Mouse (Mus musculus): ENCODE data around the gene Hecw2. TPM values are rescaled to one million over a fixed set of nuclear protein-coding genes. Genes with fewer than 3 reads are reported as not detected.

Hecw2 gene
- total RNA-seq, 2 experiments from 2014 or later: 12.0 to 14.9 TPM

- no peak for DNase-seq
- intact Hi-C loops (cut with DNase I): loop anchor here (5.0 kb wide), 2 partner anchors 130 to 280 kb away; no protein-coding TSS in a partner anchor
Observed at GRCm38 (mm10) chr1:53911848-53912247, 283.1 kb downstream of the Hecw2 start.

- intact Hi-C loops (cut with DNase I): loop anchor here (5.0 kb wide), 2 partner anchors 132 to 282 kb away; no protein-coding TSS in a partner anchor
Observed at GRCm38 (mm10) chr1:53910251-53910650, 284.7 kb downstream of the Hecw2 start.

GRCm38 (mm10) chr1:53909118-53909517 lies 285.9 kb downstream of the Hecw2 start:
- intact Hi-C loops (cut with DNase I): loop anchor here (2.0 to 10.0 kb wide), 4 partner anchors 206 to 473 kb away; partner anchors contain the start of gene Ccdc150
- peak in 1 of 2 experiments; percentile 8 for DNase-seq

More at GRCm38 (mm10) chr1:53910251-53910650, 284.7 kb downstream of the Hecw2 start:
- no peak for DNase-seq

DNA sequence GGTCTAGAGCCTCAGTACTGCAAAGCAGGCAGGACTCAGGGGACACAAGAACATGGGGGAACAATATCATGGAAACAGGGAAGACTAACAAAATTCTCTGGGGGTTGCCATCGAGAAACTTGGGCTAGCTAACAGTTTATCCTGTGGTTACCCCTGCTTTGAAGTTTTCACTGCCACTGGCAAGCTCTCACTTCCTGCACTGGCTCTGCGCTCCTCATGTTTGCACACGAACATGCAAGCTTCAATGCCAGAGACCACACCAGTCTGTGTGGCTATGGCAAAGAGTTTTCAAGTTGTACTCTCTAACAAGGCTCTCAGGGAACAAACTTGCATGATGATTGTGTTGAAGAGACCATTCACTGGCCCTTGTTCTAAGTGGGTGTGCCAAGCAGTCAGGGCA lies 288.8 kb downstream of the Hecw2 start:
- no peak for DNase-seq
- intact Hi-C loops (cut with DNase I): loop anchor here (5.0 to 10.0 kb wide), 3 partner anchors 209 to 476 kb away; partner anchors contain the start of gene Ccdc150

DNA sequence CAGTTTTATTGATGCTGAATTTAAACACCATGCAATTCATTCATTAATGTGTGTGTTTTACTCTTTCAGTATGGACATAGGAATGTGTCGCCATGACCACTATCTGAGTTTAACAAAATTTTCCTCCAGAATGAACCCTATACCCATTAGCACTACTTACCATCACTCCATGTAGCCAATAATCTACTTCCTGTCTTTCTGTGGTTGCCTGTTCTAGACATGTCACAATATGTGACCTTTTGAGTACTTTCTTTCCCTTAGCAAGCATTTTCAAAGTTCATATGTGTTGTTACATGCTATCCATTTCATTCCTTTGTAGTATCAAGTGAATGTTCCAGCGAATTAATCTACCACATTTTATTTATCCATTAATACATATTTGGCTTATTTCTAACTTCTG lies 294.6 kb downstream of the Hecw2 start:
- intact Hi-C loops (cut with DNase I): loop anchor here (10.0 kb wide), 1 partner anchor 214 kb away; no protein-coding TSS in a partner anchor
- DNase-seq: no peak

- intact Hi-C loops (cut with DNase I): no loop called here
- DNase-seq: no peak
Observed at GRCm38 (mm10) chr1:53894299-53894698, 300.7 kb downstream of the Hecw2 start.

DNA sequence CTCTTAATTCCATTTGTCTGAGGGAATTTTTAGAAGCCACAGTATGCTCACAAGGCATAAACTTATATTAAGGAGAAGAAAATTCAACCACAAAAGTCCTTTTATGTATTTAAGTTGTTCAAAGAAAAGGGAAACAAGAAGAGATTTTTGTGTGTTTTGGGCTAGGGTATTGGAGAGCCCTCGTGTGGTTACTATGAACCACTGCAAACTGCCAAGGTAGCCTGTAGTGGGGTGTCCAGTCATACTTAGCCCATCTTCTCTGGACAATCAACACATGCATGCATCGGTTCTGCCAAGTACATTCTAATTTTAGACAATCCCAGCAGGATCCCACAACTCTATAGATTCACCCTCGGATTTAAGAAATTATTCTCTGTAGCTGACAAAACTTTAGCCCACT lies 304.6 kb downstream of the Hecw2 start:
- intact Hi-C loops (cut with DNase I): loop anchor here (2.0 kb wide), 1 partner anchor 174 kb away; no protein-coding TSS in a partner anchor
- DNase-seq: peak in 1 of 2 experiments; percentile 13

- intact Hi-C loops (cut with DNase I): loop anchor here (2.0 kb wide), 1 partner anchor 173 kb away; no protein-coding TSS in a partner anchor
- no peak for DNase-seq
Observed at GRCm38 (mm10) chr1:53889806-53890205, 305.2 kb downstream of the Hecw2 start.

- intact Hi-C loops (cut with DNase I): no loop called here
- no peak for DNase-seq
Observed at GRCm38 (mm10) chr1:53882480-53882879, 312.5 kb downstream of the Hecw2 start.

GRCm38 (mm10) chr1:53875919-53876318 lies 319.0 kb downstream of the Hecw2 start:
- intact Hi-C loops (cut with DNase I): no loop called here

GRCm38 (mm10) chr1:53867316-53867715 lies 327.7 kb downstream of the Hecw2 start:
- intact Hi-C loops (cut with DNase I): no loop called here

More at GRCm38 (mm10) chr1:53875919-53876318, 319.0 kb downstream of the Hecw2 start:
- DNase-seq: no peak

DNA sequence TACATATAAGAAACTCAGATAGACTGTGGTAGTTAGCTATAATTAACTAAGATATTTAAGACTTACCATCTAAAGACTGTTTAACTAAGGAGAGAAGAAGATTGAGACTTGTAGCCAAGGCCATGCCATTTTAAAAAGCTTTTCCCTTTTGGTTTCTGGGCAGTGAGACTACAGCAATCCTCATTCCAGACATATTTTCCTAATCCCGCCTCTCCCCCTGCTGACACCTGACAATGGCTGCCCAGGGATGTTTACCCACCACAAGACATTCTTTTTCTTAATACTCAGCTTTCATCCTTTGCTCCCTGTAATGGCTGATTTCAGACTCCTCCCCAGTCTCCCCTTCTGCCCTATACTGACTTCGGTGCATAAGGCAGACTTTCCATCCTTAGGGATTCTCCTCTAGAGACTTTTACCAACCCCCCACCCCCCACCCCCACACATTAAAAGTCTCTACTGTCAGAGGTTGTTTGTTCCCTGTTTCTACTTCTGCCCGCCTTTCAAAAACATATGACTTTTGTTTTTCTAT lies 328.5 kb downstream of the Hecw2 start:
- intact Hi-C loops (cut with DNase I): no loop called here

More at GRCm38 (mm10) chr1:53867316-53867715, 327.7 kb downstream of the Hecw2 start:
- no peak for DNase-seq

DNA sequence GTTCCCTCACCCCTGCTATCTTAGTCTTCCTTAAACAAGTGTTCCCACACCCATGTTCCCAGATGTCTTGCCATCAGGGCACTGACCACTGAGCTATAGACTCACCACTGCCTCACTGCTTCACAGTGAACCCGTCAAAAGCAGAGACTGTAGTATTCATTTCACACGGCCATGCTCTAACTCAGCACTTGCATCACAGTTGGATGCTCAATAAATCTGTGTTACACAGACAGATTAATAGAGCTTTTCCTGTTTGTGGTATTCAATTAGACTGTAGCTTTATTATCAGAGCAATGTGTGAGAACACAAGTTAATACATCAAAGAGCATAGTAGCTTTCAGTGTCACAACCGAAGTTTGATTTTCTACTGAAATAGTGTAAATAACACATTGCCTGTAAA lies 330.9 kb downstream of the Hecw2 start:
- intact Hi-C loops (cut with DNase I): no loop called here
- no peak for DNase-seq

More for the DNA sequence above, 328.5 kb downstream of the Hecw2 start:
- no peak for DNase-seq

- DNase-seq: no peak
- intact Hi-C loops (cut with DNase I): no loop called here
Observed at GRCm38 (mm10) chr1:53860611-53861010, 334.4 kb downstream of the Hecw2 start.

DNA sequence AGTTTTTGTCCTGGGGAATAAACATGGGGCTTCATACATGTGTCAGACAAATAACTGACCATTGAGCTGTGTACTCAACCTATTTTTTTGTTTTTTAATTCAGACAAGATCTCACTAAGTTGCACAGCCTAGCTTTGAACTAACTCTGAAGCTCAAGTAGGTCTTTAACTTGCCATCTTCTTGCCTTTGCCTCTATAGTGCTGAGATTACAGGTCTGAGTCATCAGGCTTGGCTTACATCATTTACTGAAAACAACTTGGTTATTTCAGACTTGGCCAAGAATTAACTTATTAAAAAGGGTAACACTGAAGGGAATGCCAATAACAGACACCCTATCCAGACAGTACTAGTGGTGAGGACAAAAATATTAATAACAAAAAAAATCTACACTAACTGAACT lies 335.8 kb downstream of the Hecw2 start:
- no peak for DNase-seq
- intact Hi-C loops (cut with DNase I): no loop called here

DNA sequence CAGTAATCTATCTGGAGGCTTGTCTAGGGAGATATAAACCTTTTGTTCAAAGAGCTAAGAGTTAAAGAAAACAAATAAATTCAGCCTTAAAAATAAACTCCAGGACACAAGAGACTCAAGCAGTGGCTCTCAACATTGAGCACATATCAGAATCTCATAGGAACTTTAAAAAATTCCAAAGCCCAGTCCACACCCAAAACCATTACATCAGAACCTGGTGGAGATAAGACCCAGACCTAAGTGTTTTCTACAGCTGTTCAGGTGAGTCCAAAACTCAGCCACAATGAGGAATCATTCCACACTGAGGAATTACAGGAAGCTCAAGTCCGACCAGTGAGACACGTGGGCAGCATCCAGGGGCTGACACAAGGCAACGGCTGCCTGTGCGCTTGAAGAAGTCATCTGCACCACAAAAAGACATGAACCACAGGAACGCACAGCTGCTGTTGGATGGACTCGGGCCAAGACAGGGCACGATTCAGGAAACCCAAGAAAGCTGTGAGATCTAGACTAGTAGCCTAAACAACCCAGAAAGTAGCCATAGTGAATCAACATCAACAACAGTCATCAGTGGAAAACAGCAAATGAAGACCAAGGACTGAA lies 338.4 kb downstream of the Hecw2 start:
- peak in 1 of 2 experiments; percentile 15 for DNase-seq
- intact Hi-C loops (cut with DNase I): no loop called here

GRCm38 (mm10) chr1:53855732-53856131 lies 339.2 kb downstream of the Hecw2 start:
- no peak for DNase-seq
- intact Hi-C loops (cut with DNase I): no loop called here

- intact Hi-C loops (cut with DNase I): no loop called here
- no peak for DNase-seq
Observed at GRCm38 (mm10) chr1:53852086-53852610, 342.8 kb downstream of the Hecw2 start.

- intact Hi-C loops (cut with DNase I): no loop called here
- peak; percentile 28 to 40 for DNase-seq
Observed at GRCm38 (mm10) chr1:53851334-53851733, 343.6 kb downstream of the Hecw2 start.

DNA sequence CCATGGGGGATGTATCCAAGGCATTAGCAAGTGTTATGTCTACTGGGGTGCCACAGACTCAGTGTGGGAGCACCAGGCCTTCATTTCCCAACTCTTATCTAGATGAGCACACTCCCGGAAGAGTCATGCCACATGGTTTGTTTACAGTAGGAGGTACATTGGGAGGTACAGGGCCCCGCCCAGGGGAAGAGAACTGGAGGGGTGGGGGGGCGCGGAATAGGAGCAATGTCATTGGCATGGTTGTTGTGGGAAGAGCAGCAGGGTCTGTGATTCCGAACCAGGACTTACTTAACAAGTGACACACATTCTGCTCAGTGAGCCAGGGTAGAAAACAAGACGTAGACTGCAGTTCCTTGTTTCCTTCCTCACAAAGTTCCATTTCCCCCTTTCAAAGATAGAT lies 344.1 kb downstream of the Hecw2 start:
- DNase-seq: peak; percentile 16 to 25
- intact Hi-C loops (cut with DNase I): no loop called here

DNA sequence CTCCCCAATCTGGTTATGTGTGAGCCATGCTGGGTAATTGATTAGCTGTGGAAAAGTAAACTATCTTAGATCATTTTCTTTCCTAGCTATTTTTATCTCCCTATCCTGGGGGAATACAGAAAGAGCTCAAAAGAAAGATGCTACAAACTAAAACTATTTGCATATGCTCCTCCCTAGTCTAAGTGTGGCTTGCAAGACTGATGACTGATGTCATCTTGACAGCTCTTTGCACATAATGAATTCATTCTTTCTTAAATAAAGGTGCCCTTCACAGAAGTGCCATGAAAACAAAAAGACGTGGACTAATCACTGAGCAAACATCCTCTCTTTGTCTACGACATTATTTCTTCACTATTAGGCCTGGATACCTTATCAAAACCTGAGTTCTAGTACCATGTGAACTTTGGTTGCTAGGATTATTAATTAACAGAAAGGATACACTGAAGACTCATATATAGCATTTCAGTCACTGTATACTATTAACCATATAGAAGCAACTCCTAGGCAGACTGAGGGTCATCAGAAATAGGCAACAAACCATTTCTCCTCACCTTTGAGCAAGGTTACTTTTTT lies 348.2 kb downstream of the Hecw2 start:
- intact Hi-C loops (cut with DNase I): no loop called here
- DNase-seq: no peak

Data from heart, postnatal 14 days (tissue).